Mouse (Mus musculus): ENCODE measurements around the gene Kcnmb2. TPM values are rescaled to one million over a fixed set of nuclear protein-coding genes. Genes with fewer than 3 reads are reported as not detected.
A peak's percentile ranks its signal among the peaks of the same experiment; 100 is the strongest.

Gene Kcnmb2
- polyA plus RNA-seq, 1 experiment from 2014 or later = 3.8 TPM

GRCm38 (mm10) chr3:32144655-32145054 is 242.3 kb downstream of the Kcnmb2 start:
- Histone ChIP-seq H3K4me2 (replicated peaks; ENCODE audit: low read depth, low read length) (no peak overlapping the region), H3K9ac (replicated peaks; ENCODE audit: low read depth) (no peak overlapping the region), H3K27ac (ENCODE audit: low read length) (no peak overlapping the region), H3K9me3 (ENCODE audit: low read length) (no peaks in the 10 kb centered on the region), H3K36me3 (ENCODE audit: insufficient read depth, low read length) (no peaks in the 10 kb centered on the region), H3K27me3 (replicated peaks; ENCODE audit: insufficient read depth, low read length) (no peaks in the 10 kb centered on the region), H3K4me1 (ENCODE audit: insufficient read depth, low read depth, low read length) (no peaks in the 10 kb centered on the region), H3K4me3 (ENCODE audit: low read depth, low read length) (no peak overlapping the region)
- TF ChIP-seq CTCF (IDR thresholded peaks at IDR 0.05) = no peak
- TF ChIP-seq EP300 (IDR thresholded peaks at IDR 0.05) = no peak
- DNase-seq (ENCODE audit: low spot score) = no peak
- no peak for ATAC-seq
- WGBS = 67% methylated on average over 3 of the region's 3 CpGs

GRCm38 (mm10) chr3:32147739-32148138 is 245.4 kb downstream of the Kcnmb2 start:
- H3K9ac ChIP-seq (replicated peaks; ENCODE audit: low read depth) = no peak overlapping the region
- H3K9me3 ChIP-seq (ENCODE audit: low read length) = no peaks in the 10 kb centered on the region
- ATAC-seq (no peak), DNase-seq (ENCODE audit: low spot score) (no peak)
- no peaks in the 10 kb centered on the region for H3K4me1 ChIP-seq (ENCODE audit: insufficient read depth, low read depth, low read length)
- H3K4me2 ChIP-seq (replicated peaks; ENCODE audit: low read depth, low read length) = no peak overlapping the region
- no peak for TF ChIP-seq EP300 (IDR thresholded peaks at IDR 0.05)
- TF ChIP-seq CTCF (IDR thresholded peaks at IDR 0.05) = no peak
- no peak overlapping the region for H3K4me3 ChIP-seq (ENCODE audit: low read depth, low read length)
- H3K36me3 ChIP-seq (ENCODE audit: insufficient read depth, low read length) = no peaks in the 10 kb centered on the region
- 83% methylated on average over 4 of the region's 4 CpGs for WGBS
- H3K27me3 ChIP-seq (replicated peaks; ENCODE audit: insufficient read depth, low read length) = no peaks in the 10 kb centered on the region
- no peak overlapping the region for H3K27ac ChIP-seq (ENCODE audit: low read length)

- Histone ChIP-seq H3K4me2 (replicated peaks; ENCODE audit: low read depth, low read length) (no peak overlapping the region), H3K9ac (replicated peaks; ENCODE audit: low read depth) (no peak overlapping the region), H3K27ac (ENCODE audit: low read length) (no peak overlapping the region), H3K27me3 (replicated peaks; ENCODE audit: insufficient read depth, low read length) (no peaks in the 10 kb centered on the region), H3K4me3 (ENCODE audit: low read depth, low read length) (no peak overlapping the region), H3K4me1 (ENCODE audit: insufficient read depth, low read depth, low read length) (no peaks in the 10 kb centered on the region), H3K9me3 (ENCODE audit: low read length) (no peaks in the 10 kb centered on the region), H3K36me3 (ENCODE audit: insufficient read depth, low read length) (no peaks in the 10 kb centered on the region)
- DNase-seq (ENCODE audit: low spot score) = no peak
- ATAC-seq = no peak
- TF ChIP-seq EP300 (IDR thresholded peaks at IDR 0.05) = no peak
- TF ChIP-seq CTCF (IDR thresholded peaks at IDR 0.05) = no peak
- WGBS = 69% methylated on average over 14 of the region's 14 CpGs
These were observed 247.7 kb downstream of the Kcnmb2 start for GRCm38 (mm10) chr3:32149851-32150570.

GRCm38 (mm10) chr3:32180519-32180918 is 278.2 kb downstream of the Kcnmb2 start:
- Histone ChIP-seq H3K4me3 (ENCODE audit: low read depth, low read length) (no peak overlapping the region), H3K27me3 (replicated peaks; ENCODE audit: insufficient read depth, low read length) (no peaks in the 10 kb centered on the region), H3K4me1 (ENCODE audit: insufficient read depth, low read depth, low read length) (no peaks in the 10 kb centered on the region), H3K9me3 (ENCODE audit: low read length) (no peaks in the 10 kb centered on the region), H3K9ac (replicated peaks; ENCODE audit: low read depth) (no peak overlapping the region), H3K4me2 (replicated peaks; ENCODE audit: low read depth, low read length) (no peak overlapping the region), H3K27ac (ENCODE audit: low read length) (no peak overlapping the region), H3K36me3 (ENCODE audit: insufficient read depth, low read length) (no peaks in the 10 kb centered on the region)
- no peak for TF ChIP-seq CTCF (IDR thresholded peaks at IDR 0.05)
- no peak for TF ChIP-seq EP300 (IDR thresholded peaks at IDR 0.05)
- ATAC-seq (no peak), DNase-seq (ENCODE audit: low spot score) (no peak)
- WGBS = 73% methylated on average over 6 of the region's 6 CpGs

- Histone ChIP-seq H3K27ac (ENCODE audit: low read length) (no peak overlapping the region), H3K27me3 (replicated peaks; ENCODE audit: insufficient read depth, low read length) (no peaks in the 10 kb centered on the region), H3K4me3 (ENCODE audit: low read depth, low read length) (no peak overlapping the region), H3K4me1 (ENCODE audit: insufficient read depth, low read depth, low read length) (no peaks in the 10 kb centered on the region), H3K9me3 (ENCODE audit: low read length) (no peaks in the 10 kb centered on the region), H3K4me2 (replicated peaks; ENCODE audit: low read depth, low read length) (no peak overlapping the region), H3K9ac (replicated peaks; ENCODE audit: low read depth) (no peak overlapping the region), H3K36me3 (ENCODE audit: insufficient read depth, low read length) (no peaks in the 10 kb centered on the region)
- 65% methylated on average over 2 of the region's 2 CpGs for WGBS
- no peak for TF ChIP-seq CTCF (IDR thresholded peaks at IDR 0.05)
- no peak for TF ChIP-seq EP300 (IDR thresholded peaks at IDR 0.05)
- DNase-seq (ENCODE audit: low spot score) = no peak
- ATAC-seq = no peak
These were observed 283.7 kb downstream of the Kcnmb2 start for GRCm38 (mm10) chr3:32185855-32186522.

- no peak overlapping the region for H3K4me2 ChIP-seq (replicated peaks; ENCODE audit: low read depth, low read length)
- no peaks in the 10 kb centered on the region for H3K4me1 ChIP-seq (ENCODE audit: insufficient read depth, low read depth, low read length)
- H3K27ac ChIP-seq (ENCODE audit: low read length) = no peak overlapping the region
- 34% methylated on average over 5 of the region's 5 CpGs for WGBS
- peak; percentile 31 for DNase-seq (ENCODE audit: low spot score)
- TF ChIP-seq EP300 (IDR thresholded peaks at IDR 0.05) (no peak), CTCF (IDR thresholded peaks at IDR 0.05) (peak; percentile 75)
- H3K27me3 ChIP-seq (replicated peaks; ENCODE audit: insufficient read depth, low read length) = no peaks in the 10 kb centered on the region
- no peaks in the 10 kb centered on the region for H3K36me3 ChIP-seq (ENCODE audit: insufficient read depth, low read length)
- ATAC-seq = no peak
- no peak overlapping the region for H3K9ac ChIP-seq (replicated peaks; ENCODE audit: low read depth)
- no peak overlapping the region for H3K4me3 ChIP-seq (ENCODE audit: low read depth, low read length)
- no peaks in the 10 kb centered on the region for H3K9me3 ChIP-seq (ENCODE audit: low read length)
These were observed 286.2 kb downstream of the Kcnmb2 start for GRCm38 (mm10) chr3:32188521-32188920.

Data from lung, postnatal 0 days (tissue).